Mouse (Mus musculus) limb, embryonic 13.5 days (tissue): ENCODE results near the gene Nrg4. TPM values are rescaled to one million over a fixed set of nuclear protein-coding genes. Genes with fewer than 3 reads are reported as not detected.

Experiments
- ATAC-seq: fragments of 200-750 bp; cut with Nextera tagmentation; 2 replicates; pipeline ENCODE4 v1.8.0; 2017; ENCODE audit warnings: low read depth, moderate number of reproducible peaks, moderate TSS enrichment; ENCODE audit not compliant: low FRiP score
- H3K27ac ChIP-seq: fragments of 300-500 bp; sonication (generic); 2 replicates; pipeline ENCODE4 v1.5.1; 2015; ENCODE audit warnings: inconsistent platforms, mild to moderate bottlenecking, moderate library complexity
- H3K27me3 ChIP-seq: fragments of 300-500 bp; sonication (generic); 2 replicates; pipeline ENCODE4 v1.6.1; 2015; ENCODE audit warnings: mild to moderate bottlenecking, inconsistent platforms
- H3K36me3 ChIP-seq: fragments of 300-500 bp; sonication (generic); 2 replicates; pipeline ENCODE4 v1.6.1; 2015; ENCODE audit warnings: inconsistent platforms, mild to moderate bottlenecking, moderate library complexity
- H3K4me1 ChIP-seq: fragments of 300-500 bp; sonication (generic); 2 replicates; pipeline ENCODE4 v1.6.1; 2015; ENCODE audit warnings: inconsistent platforms
- H3K4me2 ChIP-seq: fragments of 300-500 bp; sonication (generic); replicated peaks from 2 replicates; pipeline ENCODE4 v1.6.1; 2015; ENCODE audit warnings: inconsistent platforms, mild to moderate bottlenecking, moderate library complexity
- H3K4me3 ChIP-seq: fragments of 300-500 bp; sonication (generic); 2 replicates; pipeline ENCODE4 v1.5.1; 2015; ENCODE audit warnings: moderate library complexity, mild to moderate bottlenecking, inconsistent platforms
- H3K9ac ChIP-seq: fragments of 300-500 bp; sonication (generic); 2 replicates; pipeline ENCODE4 v1.6.1; 2015; ENCODE audit warnings: mild to moderate bottlenecking, inconsistent platforms
- H3K9me3 ChIP-seq: fragments of 300-500 bp; sonication (generic); 2 replicates; pipeline ENCODE4 v1.6.1; 2016; ENCODE audit warnings: inconsistent platforms
- WGBS: fragments of 180-500 bp; shearing (Covaris S2); methylation state at CpG from one replicate; pipeline ENCODE4 v1.1.7; 2015; 5-methylcytosine and 5-hydroxymethylcytosine counted together
- polyA plus RNA-seq: library from polyadenylated mRNA; unstranded; fragments of >200 nt; fragmentation: Nextera tagmentation; extraction: Ambion mirVana; gene quantifications from 2 replicates; pipeline ENCODE4 v1.2.1, GENCODE M21; 2015

Gene Nrg4
- polyA plus RNA-seq: 1.4 and 1.6 TPM in 2 replicates

DNA sequence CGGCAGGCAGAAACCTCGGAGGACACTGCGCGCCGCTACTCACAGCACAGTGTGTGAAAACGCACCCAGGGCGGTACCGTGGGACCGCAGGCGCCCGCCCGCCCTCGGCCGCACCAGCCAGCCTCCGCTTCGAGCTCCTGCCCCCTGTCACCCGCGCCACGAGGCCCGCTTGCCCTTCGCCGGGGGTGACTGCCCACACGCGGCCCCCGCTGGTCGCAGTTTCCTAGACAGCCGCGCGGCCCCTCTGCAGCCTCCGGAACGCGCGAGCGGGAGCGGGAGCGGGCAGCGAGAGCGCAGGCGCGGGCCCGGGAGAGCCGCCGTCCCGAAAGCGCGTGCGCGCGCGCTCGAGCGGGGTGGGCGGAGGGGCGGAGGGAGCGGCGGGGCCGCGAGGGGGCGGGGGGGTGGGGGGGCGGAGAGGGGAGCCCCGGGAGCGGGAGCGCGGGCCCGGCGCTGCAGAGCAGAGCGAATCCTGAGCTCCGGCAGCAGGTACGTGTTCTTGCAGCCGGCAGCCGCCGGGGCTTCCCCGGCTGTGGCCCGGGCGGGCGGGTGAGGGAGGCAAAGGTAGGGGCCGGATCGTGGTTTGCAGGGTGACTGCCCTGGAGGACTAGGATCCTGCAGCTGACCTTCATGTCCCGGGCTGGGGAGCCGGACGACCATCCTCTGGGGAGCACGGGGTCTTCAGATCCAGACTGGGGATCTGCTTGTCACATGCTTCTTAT lies at the start of gene Nrg4, which contains the start of gene Tmem266:
Gene Nrg4, minus strand, starts transcription at position 330 of the 719 bp plus-strand sequence.
Gene Tmem266, plus strand, starts transcription at position 399 of the 719 bp plus-strand sequence.
- Histone ChIP-seq H3K4me1 (peaks cover 14% of the 10 kb centered on the region), H3K4me2 (peak within 1 kb of the TSS; percentile 84), H3K9ac (peak within 1 kb of the TSS; percentile 77), H3K27me3 (peaks cover 66% of the 10 kb centered on the region), H3K4me3 (peak within 1 kb of the TSS; percentile 73), H3K9me3 (no peaks in the 10 kb centered on the region), H3K36me3 (no peaks in the 10 kb centered on the region), H3K27ac (no peak within 1 kb of the TSS)
- peak; percentile 85 for ATAC-seq
- 0% methylated on average over 76 of the region's 82 CpGs for WGBS

DNA sequence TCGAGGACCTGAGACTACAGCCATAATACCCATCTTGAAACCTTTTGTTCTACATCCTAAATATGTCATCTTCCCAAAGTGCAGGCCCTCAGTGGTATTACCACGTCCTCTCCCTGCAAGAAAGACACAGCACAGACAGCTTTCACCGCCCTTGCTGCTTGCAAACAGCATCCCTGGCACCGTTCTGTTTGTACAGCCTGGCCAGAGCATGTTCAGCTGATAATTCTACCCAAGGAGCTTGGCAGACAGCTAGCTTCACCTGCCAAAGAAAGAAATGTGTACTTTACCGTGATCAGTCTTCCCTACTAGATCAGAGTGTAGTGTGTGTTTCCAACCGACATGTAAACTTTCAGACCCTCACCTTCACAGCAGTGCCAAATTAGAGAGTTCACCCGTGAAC lies 45.3 kb upstream of the Nrg4 start:
- Histone ChIP-seq H3K4me3 (no peak overlapping the region), H3K27me3 (no peaks in the 10 kb centered on the region), H3K27ac (no peak overlapping the region), H3K4me2 (no peak overlapping the region), H3K4me1 (no peaks in the 10 kb centered on the region), H3K9ac (no peak overlapping the region), H3K36me3 (no peaks in the 10 kb centered on the region), H3K9me3 (peaks cover 4% of the 10 kb centered on the region; the same call in 1 of the 2 replicates)
- 78% methylated on average over 7 of the region's 7 CpGs for WGBS
- ATAC-seq: no peak

DNA sequence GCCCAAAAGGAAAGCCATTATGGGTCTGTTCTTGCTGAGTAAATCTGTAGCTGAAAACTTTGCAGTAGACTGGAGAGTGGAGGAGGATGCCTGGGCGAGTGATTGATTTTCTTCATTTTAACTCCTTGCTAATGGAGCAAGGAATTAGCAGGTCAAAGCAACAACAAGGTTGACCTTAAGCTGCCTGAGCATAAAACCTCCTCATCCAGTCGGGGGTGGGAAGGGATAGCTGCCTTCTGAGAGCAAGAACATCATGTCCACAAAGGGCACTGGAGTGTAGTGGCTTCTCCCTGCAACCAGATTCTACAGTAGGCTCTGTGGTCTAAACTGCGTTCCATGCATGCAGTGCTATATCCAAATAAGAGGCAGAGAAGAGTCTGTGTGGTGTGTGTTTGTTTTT lies 41.4 kb upstream of the Nrg4 start:
- H3K4me1 ChIP-seq: no peaks in the 10 kb centered on the region
- no peaks in the 10 kb centered on the region for H3K27me3 ChIP-seq
- no peak overlapping the region for H3K9ac ChIP-seq
- 47% methylated on average over 3 of the region's 3 CpGs for WGBS
- no peak overlapping the region for H3K4me2 ChIP-seq
- no peaks in the 10 kb centered on the region for H3K9me3 ChIP-seq
- H3K36me3 ChIP-seq: no peaks in the 10 kb centered on the region
- no peak for ATAC-seq
- H3K27ac ChIP-seq: no peak overlapping the region
- H3K4me3 ChIP-seq: no peak overlapping the region

DNA sequence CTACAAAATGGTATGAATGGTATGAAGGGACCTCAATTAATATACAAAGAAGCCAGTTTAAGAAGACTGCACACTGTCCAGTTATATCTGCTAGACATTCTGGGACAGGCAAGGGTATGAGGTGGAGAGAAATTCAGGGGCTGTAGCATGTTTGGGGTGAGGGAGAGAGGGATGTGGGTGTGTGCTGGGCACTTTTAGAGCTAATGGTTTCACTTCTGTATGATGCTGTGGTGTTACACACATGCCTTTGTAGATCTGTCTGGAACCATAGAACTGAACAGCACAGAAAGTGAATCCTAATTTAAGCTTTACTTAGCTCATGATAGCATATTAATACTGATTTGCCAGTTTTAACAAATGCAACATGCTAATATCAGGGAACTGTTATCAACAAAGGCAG lies 37.1 kb upstream of the Nrg4 start:
- Histone ChIP-seq H3K4me3 (no peak overlapping the region), H3K36me3 (no peaks in the 10 kb centered on the region), H3K4me1 (no peaks in the 10 kb centered on the region), H3K9me3 (no peaks in the 10 kb centered on the region), H3K4me2 (no peak overlapping the region), H3K27ac (no peak overlapping the region), H3K27me3 (no peaks in the 10 kb centered on the region), H3K9ac (no peak overlapping the region)
- no peak for ATAC-seq

DNA sequence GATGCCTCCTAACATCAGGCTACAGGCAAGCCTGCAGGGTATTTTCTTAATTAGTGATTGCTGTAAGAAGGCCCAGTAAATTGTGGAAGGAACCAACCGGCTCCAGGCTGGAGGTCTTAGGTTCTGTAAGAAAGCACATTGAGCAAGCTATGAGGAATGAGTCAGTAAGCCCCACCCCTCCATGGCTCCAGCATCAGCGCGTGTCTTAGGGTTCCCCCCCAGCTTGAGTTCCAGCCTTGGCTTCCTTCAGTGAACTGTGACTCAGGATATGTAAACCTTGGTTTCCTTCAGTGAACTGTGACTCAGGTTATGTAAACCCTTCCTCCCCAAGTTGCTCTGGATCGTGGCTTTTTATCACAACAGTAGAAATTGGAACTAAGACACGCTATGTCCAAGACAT lies 35.3 kb upstream of the Nrg4 start:
- 82% methylated on average over 5 of the region's 5 CpGs for WGBS
- no peak overlapping the region for H3K9ac ChIP-seq
- no peak overlapping the region for H3K4me2 ChIP-seq
- no peak for ATAC-seq
- H3K4me3 ChIP-seq: no peak overlapping the region
- H3K27ac ChIP-seq: no peak overlapping the region
- H3K4me1 ChIP-seq: no peaks in the 10 kb centered on the region
- H3K9me3 ChIP-seq: no peaks in the 10 kb centered on the region
- H3K36me3 ChIP-seq: no peaks in the 10 kb centered on the region
- no peaks in the 10 kb centered on the region for H3K27me3 ChIP-seq

DNA sequence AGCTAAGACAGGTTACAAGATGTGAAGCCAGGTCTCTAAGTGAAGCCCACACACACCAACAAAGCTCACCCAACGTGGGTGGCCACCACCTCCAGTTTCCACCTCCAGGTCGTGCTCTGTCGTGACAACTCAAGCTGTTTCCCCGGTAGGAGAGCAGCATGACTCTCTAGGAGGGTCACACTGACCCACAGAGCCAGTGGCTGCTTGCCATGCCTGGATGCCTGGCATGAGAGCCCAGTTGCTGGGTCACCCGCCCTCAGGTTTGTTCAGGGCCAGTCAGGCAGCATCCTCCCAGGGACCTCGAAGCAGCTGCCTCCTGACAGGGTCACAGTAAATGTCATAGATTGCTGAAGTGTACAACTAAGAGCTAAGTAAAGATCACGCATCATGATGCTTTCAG lies 34.2 kb upstream of the Nrg4 start:
- Histone ChIP-seq H3K9ac (no peak overlapping the region), H3K9me3 (no peaks in the 10 kb centered on the region), H3K4me2 (no peak overlapping the region), H3K4me1 (no peaks in the 10 kb centered on the region), H3K36me3 (no peaks in the 10 kb centered on the region), H3K27me3 (no peaks in the 10 kb centered on the region), H3K4me3 (no peak overlapping the region), H3K27ac (no peak overlapping the region)
- 56% methylated on average over 7 of the region's 7 CpGs for WGBS
- ATAC-seq: no peak

DNA sequence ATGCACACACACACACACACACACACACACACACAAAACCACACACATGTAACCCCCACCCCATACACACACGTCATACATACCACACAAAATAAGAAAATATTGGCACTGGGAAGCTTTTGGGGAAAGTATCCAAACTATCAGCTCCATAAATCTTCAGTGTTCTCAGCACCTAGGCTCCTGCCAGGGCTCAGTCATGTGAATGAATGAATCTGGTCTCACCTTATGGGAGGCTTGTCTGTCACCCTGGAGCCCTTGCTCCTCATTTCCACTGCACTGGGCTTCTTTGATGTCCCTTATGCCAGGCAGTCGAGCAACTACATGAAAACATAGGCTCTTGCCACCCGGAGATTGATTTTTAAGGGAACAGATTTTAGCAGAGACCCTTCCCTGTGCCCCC lies 33.7 kb upstream of the Nrg4 start:
- no peak for ATAC-seq
- 72% methylated on average over 3 of the region's 3 CpGs for WGBS
- H3K4me3 ChIP-seq: no peak overlapping the region

DNA sequence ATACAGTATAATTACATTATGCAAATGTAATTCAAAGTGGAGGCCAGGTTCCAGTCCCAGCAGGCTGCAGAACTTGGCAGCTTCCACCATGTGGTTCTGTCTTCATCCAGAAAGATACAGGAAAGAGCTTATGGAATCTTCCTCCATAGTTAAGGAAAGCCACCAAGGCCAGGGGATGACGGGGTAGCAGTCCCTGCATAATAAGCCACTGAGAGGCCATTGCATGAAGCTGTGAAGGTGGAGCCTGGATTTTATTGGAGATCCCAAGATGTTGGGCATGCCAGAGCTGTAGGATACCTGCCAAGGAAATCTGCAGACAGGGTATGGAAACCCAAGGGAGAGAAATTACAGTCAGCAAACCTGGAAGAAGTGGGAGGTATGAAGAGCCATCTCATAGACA lies 30.5 kb upstream of the Nrg4 start:
- H3K4me1 ChIP-seq: no peaks in the 10 kb centered on the region
- H3K27ac ChIP-seq: no peak overlapping the region
- H3K27me3 ChIP-seq: no peaks in the 10 kb centered on the region
- H3K4me3 ChIP-seq: no peak overlapping the region
- H3K36me3 ChIP-seq: no peaks in the 10 kb centered on the region
- ATAC-seq: no peak
- WGBS: 71% methylated on average over 1 of the region's 1 CpGs
- no peak overlapping the region for H3K4me2 ChIP-seq
- no peak overlapping the region for H3K9ac ChIP-seq
- H3K9me3 ChIP-seq: no peaks in the 10 kb centered on the region

More for the DNA sequence above, 33.7 kb upstream of the Nrg4 start:
- Histone ChIP-seq H3K27me3 (no peaks in the 10 kb centered on the region), H3K4me1 (no peaks in the 10 kb centered on the region), H3K36me3 (no peaks in the 10 kb centered on the region), H3K9me3 (no peaks in the 10 kb centered on the region), H3K9ac (no peak overlapping the region), H3K4me2 (no peak overlapping the region), H3K27ac (no peak overlapping the region)

DNA sequence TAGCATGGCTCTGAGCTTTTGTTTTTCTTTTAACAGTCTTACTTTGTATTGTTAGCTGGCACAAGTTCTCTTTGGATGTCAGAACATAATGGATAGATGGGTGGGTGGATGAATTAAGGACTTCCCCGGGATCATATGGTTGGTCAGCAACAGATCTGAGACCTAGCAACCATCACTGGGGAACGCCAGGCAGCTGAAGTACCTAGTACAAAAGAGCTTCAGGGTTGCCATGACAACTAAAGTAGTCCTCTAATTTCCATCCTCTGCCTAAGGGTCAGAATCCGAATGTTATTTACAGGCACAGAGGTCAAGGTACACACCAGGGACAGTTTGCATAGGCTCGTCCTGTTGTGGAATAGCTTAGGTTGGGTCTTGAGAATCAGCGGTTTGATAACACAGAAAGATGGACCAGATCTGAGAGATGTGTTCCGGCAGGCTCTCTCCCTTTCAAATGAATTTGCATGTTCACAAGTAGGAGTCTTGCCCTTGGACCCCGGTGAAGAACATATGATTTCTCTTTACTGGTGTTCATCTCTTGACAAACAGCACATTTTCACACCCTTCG lies 28.7 kb upstream of the Nrg4 start:
- Histone ChIP-seq H3K4me3 (no peak overlapping the region), H3K9ac (no peak overlapping the region), H3K36me3 (no peaks in the 10 kb centered on the region), H3K4me2 (no peak overlapping the region), H3K27ac (no peak overlapping the region), H3K27me3 (no peaks in the 10 kb centered on the region), H3K9me3 (no peaks in the 10 kb centered on the region), H3K4me1 (no peaks in the 10 kb centered on the region)
- 71% methylated on average over 8 of the region's 8 CpGs for WGBS
- no peak for ATAC-seq

DNA sequence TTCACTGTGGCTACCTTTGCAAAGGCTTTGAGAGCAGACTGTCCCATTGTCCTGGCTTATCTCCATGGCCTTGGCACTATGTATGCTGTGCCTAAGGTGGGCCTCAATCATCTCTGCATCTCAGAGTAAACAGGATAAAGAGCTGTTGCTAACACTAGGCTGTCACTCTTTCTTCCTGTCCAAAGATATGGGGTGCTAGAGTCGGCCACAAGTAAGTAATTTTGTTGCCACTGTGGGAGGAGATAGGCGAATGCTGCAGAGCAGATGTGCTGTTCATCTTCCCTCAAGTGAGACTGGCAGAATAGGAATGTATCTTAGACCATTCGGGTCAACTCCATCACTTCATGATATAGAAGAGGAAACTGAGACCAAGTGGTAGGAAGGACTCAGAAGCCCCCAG lies 28.0 kb upstream of the Nrg4 start:
- H3K27ac ChIP-seq: no peak overlapping the region
- 73% methylated on average over 3 of the region's 3 CpGs for WGBS
- H3K4me1 ChIP-seq: no peaks in the 10 kb centered on the region
- no peaks in the 10 kb centered on the region for H3K27me3 ChIP-seq
- H3K9ac ChIP-seq: no peak overlapping the region
- H3K9me3 ChIP-seq: no peaks in the 10 kb centered on the region
- ATAC-seq: no peak
- H3K4me2 ChIP-seq: no peak overlapping the region
- H3K4me3 ChIP-seq: no peak overlapping the region
- H3K36me3 ChIP-seq: no peaks in the 10 kb centered on the region

DNA sequence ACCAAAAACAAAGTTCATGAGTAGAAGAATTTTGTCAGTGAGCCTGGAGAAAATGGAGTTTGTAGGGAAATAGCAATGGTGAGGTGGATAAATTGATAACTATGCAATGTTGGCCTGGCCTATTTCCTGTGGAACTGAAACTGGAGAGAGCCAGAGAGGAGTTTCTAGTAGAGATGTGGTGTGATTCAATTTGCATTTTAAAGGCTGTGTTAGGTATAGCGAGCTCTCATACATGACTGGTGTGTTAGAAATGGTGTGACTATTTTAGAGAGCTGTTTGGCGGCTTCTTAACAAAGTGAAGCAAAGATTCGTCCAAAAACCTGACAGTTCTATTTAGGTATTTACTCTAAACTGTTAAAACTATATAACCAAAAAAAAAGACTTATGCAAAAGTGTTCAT lies 22.0 kb upstream of the Nrg4 start:
- H3K36me3 ChIP-seq: no peaks in the 10 kb centered on the region
- no peaks in the 10 kb centered on the region for H3K9me3 ChIP-seq
- no peak overlapping the region for H3K9ac ChIP-seq
- no peaks in the 10 kb centered on the region for H3K27me3 ChIP-seq
- H3K27ac ChIP-seq: no peak overlapping the region
- WGBS: 79% methylated on average over 3 of the region's 3 CpGs
- no peak overlapping the region for H3K4me3 ChIP-seq
- H3K4me2 ChIP-seq: no peak overlapping the region
- H3K4me1 ChIP-seq: no peaks in the 10 kb centered on the region
- ATAC-seq: no peak

DNA sequence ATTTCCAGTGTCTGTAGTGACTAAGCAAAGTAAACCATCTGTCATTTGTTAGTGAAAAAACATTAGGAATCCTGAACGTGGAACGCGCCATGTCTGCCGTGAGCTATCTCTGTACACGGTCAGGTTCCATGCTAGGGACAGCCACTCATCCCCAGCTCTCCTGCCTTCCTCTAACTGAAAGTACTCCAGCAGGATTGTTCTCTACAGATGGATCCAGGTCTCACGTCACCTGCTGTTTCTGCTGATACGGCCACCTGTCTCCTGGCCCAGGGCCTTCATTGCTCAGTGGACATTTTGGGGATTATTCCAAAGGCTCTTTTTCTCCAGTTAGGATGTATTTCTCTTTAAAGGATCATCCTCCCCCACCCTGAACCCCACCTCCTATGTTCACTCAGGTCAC lies 18.7 kb upstream of the Nrg4 start:
- Histone ChIP-seq H3K27me3 (no peaks in the 10 kb centered on the region), H3K4me2 (no peak overlapping the region), H3K9ac (no peak overlapping the region), H3K4me3 (no peak overlapping the region), H3K9me3 (no peaks in the 10 kb centered on the region), H3K4me1 (no peaks in the 10 kb centered on the region), H3K36me3 (no peaks in the 10 kb centered on the region), H3K27ac (no peak overlapping the region)
- ATAC-seq: no peak
- WGBS: 91% methylated on average over 7 of the region's 7 CpGs

DNA sequence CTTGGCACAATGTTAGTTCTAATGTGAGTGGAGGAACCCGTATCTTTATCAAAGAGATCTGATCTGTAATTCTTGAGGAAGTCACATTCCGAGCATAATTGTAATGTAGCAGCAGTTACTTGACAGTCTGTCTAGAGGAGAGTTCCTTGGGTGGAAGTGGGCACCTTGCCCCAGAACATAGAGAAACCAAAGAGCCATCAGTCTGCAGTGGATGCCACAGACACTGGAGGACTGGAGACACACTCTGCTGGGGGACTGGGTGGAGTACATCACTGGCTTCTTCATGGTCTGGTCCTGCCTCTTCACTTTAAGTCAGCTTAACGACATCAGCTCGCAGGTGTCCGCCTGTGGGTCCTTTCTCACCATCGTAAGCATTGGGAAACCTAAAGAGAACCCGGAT lies 17.5 kb upstream of the Nrg4 start:
- Histone ChIP-seq H3K27ac (no peak overlapping the region), H3K4me2 (no peak overlapping the region), H3K4me3 (no peak overlapping the region), H3K9me3 (no peaks in the 10 kb centered on the region), H3K9ac (no peak overlapping the region), H3K4me1 (no peaks in the 10 kb centered on the region), H3K36me3 (no peaks in the 10 kb centered on the region), H3K27me3 (no peaks in the 10 kb centered on the region)
- ATAC-seq: no peak
- 80% methylated on average over 7 of the region's 7 CpGs for whole genome bisulfite sequencing
